Mouse (Mus musculus) erythroblast, embryonic 14.5 days (primary cell): ENCODE results near the gene Psmb1. TPM values are rescaled to one million over a fixed set of nuclear protein-coding genes. Genes with fewer than 3 reads are reported as not detected.
"Not testable (repeated sequence)": the region's sequence is repeated elsewhere in the genome, so short reads cannot be mapped to it uniquely, and the experiment has no call there.

Experiments
- H3K27me3 ChIP-seq: 2 replicates; pipeline ENCODE4 v1.6.1; 2012; ENCODE audit warnings: inconsistent platforms; ENCODE audit not compliant: control insufficient read depth
- H3K36me3 ChIP-seq: 2 replicates; pipeline ENCODE4 v1.6.1; 2012; ENCODE audit warnings: mild to moderate bottlenecking, inconsistent platforms; ENCODE audit not compliant: control insufficient read depth
- H3K4me1 ChIP-seq: 2 replicates; pipeline ENCODE4 v1.6.1; 2012; ENCODE audit warnings: inconsistent platforms; ENCODE audit not compliant: control insufficient read depth
- H3K4me3 ChIP-seq: replicated peaks from 2 replicates; pipeline ENCODE3; 2012; ENCODE audit warnings: moderate library complexity, mild to moderate bottlenecking, inconsistent platforms
- H3K9me3 ChIP-seq: 2 replicates; pipeline ENCODE4 v1.6.1; 2012; ENCODE audit warnings: low read length, inconsistent platforms, mixed read lengths; ENCODE audit not compliant: control insufficient read depth
- GATA1 ChIP-seq: IDR thresholded peaks from 2 replicates; pipeline ENCODE4 v1.6.1; 2012; ENCODE audit warnings: low read length, inconsistent platforms, mixed read lengths
- TAL1 ChIP-seq: IDR thresholded peaks from 3 replicates; pipeline ENCODE4 v1.6.1; 2012; ENCODE audit warnings: low read length, inconsistent platforms, mixed read lengths
- polyA plus RNA-seq: library from polyadenylated mRNA; stranded (reverse); fragments of >175 nt; gene quantifications from 2 replicates; pipeline ENCODE4 v1.2.3, GENCODE M21; 2012

Gene Psmb1
- polyA plus RNA-seq, result 1.9 and 3.3 TPM in 2 replicates

DNA sequence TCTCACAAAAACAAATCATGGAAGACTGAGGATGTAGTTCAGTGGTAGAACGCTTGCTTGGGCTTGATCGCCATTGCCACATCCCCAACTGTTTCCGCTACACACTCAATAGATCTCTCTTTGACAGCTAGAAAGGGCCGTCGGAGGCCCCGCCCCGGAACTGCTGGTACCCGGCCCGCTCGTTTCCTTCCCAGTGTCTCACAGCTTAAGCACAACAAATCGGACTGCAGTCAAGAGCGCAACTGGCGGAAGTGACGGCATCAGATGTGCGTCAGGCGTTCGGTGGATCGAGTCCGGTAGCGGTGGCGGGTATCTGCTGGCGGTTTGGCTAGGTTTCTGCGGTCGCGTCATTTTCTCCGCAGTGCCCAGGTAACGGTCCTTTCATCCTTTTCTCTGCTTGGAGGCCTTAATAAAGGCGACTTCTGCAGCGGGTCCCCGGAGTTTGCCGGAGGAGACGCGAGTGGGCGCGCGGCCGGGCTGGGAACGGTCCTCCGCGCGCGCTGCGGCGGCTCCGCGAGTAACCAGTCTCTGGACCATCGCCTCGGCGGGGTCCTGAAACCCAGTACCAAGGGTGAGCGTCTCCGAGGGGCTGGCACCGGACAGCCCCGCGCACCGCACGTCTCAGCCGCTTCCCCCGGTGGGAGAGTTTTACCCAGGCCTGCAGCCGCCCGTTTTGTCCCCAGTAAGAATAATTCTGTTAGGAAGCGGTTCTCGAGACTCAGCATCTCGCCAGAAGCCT is at the start of gene Psmb1, which contains the start of gene Tbp:
Gene Psmb1, minus strand, starts transcription at position 96 of the 739 bp plus-strand sequence.
Gene Tbp, plus strand, starts transcription at position 233 of the 739 bp plus-strand sequence.
- Histone ChIP-seq H3K4me3 (peak within 1 kb of the TSS; percentile 99), H3K27me3 (no peaks in the 10 kb centered on the region), H3K9me3 (no peaks in the 10 kb centered on the region), H3K4me1 (peaks cover 45% of the 10 kb centered on the region), H3K36me3 (peaks cover 43% of the 10 kb centered on the region)
- TF ChIP-seq TAL1 (no peak), GATA1 (no peak)

DNA sequence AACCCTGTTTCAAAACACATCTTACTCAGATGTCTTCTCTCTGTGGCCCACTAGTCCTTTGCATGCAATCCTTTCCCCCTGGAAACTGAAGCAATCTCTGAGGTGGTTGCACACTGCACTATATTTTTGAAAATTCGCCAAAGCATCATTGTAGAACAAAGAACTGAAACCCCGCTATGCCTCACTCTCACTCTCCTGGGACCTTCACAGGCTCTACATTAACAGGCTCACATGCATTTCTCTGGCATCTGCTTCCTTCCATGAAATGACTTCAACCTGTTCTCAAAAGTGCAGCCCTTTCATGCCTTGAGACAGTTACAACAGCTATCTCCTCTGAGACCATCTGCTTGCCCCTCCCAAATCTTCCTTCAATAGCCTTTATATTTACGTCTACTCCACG is 46.9 kb upstream of the Psmb1 start:
- TF ChIP-seq GATA1 (no peak), TAL1 (no peak)
- no peaks in the 10 kb centered on the region for H3K4me1 ChIP-seq
- H3K4me3 ChIP-seq, result no peak overlapping the region

DNA sequence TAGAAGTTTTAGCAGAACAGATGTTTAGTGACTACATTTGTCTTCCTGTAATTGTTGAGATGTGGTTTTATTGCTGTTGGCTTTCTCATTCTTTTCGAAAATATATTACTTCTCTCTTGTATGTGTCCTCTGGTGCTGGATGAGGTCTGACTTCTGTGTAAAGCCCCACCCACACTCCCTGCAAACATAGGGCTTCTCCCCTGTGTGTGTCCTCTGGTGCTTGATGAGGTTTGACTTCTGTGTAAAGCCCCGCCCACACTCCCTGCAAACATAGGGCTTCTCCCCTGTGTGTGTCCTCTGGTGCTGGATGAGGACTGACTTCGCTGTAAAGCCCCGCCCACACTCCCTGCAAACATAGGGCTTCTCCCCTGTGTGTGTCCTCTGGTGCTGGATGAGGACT is 44.3 kb upstream of the Psmb1 start:
- H3K27me3 ChIP-seq, H3K36me3 ChIP-seq, H3K4me1 ChIP-seq, H3K4me3 ChIP-seq, H3K9me3 ChIP-seq: not testable (repeated sequence)

More for the DNA sequence above, 46.9 kb upstream of the Psmb1 start:
- no peaks in the 10 kb centered on the region for H3K36me3 ChIP-seq
- peaks cover 2% of the 10 kb centered on the region for H3K9me3 ChIP-seq
- no peaks in the 10 kb centered on the region for H3K27me3 ChIP-seq

DNA sequence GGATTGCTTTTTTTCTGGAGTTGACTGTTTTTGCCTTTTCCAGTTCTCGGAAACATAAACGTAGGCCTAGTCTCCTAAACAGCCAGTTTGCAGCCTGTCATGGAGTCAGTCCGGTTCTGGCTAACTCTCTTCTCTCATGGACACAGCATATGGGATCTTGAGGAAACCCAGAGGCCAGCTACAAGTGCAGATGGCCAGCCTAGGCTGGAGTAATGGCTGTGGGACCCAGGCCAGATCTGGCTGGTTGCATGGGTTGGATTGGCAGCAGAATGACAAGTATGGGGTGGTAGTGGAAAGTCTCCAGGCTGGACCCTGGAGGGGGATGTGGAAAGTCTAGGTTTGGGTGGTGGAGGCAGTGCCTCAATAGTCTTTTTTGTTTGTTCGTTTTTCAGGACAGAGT is 40.8 kb upstream of the Psmb1 start:
- Histone ChIP-seq H3K27me3 (peaks cover 23% of the 10 kb centered on the region), H3K4me3 (no peak overlapping the region), H3K9me3 (peaks cover 5% of the 10 kb centered on the region), H3K36me3 (no peaks in the 10 kb centered on the region), H3K4me1 (no peaks in the 10 kb centered on the region)
- TF ChIP-seq GATA1, result no peak
- TF ChIP-seq TAL1, result no peak

DNA sequence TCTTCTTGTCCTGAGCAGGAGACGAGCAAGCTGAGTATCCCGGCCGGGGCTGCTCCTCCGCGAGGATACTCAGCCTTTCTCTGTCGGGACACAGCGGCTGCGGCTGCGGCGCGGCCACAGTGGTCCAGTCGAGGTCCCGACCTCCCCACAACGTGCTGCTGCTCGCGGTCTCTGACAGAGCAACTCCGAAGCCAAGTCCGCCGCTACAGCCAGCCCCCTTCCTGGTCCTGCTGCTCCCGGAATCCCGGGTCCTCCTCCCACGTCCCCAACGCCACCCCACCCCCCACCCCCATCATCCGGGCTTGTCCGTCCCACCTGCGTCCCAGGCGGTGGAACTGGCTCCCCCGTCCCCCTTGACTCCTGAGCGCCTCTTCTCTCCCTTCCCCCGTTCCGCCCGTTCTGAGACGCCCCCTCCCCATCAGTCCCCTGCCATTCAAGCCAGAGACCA is 36.9 kb upstream of the Psmb1 start:
- no peak overlapping the region for H3K4me3 ChIP-seq
- H3K4me1 ChIP-seq, result no peaks in the 10 kb centered on the region
- TF ChIP-seq TAL1, result no peak
- no peak for TF ChIP-seq GATA1
- no peaks in the 10 kb centered on the region for H3K36me3 ChIP-seq
- H3K27me3 ChIP-seq, result peaks cover 27% of the 10 kb centered on the region
- peaks cover 4% of the 10 kb centered on the region; the same call in 1 of the 2 replicates for H3K9me3 ChIP-seq

DNA sequence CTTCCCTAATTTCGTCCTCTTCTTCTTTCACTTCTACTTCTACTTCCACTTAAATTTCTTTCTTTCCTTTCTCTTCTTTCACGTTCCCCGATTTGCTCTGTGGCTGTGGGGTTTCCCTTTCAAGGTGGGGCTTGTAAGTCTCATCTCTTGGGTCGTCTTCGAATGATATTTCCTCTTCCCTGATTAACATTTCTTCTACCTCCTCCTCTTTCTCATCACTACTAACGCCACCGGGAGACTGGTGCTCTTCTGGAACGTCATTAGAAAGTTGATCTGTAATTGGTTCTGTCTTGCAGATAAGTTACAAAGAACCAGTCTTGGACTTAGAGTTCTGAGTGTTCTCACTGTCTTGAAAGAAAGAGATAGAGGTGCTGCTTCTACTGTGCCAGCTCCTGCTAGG is 36.4 kb upstream of the Psmb1 start:
- no peaks in the 10 kb centered on the region for H3K4me1 ChIP-seq
- peaks cover 4% of the 10 kb centered on the region; the same call in 1 of the 2 replicates for H3K9me3 ChIP-seq
- TF ChIP-seq GATA1 (no peak), TAL1 (no peak)
- peaks cover 27% of the 10 kb centered on the region for H3K27me3 ChIP-seq
- H3K4me3 ChIP-seq, result no peak overlapping the region
- no peaks in the 10 kb centered on the region for H3K36me3 ChIP-seq

DNA sequence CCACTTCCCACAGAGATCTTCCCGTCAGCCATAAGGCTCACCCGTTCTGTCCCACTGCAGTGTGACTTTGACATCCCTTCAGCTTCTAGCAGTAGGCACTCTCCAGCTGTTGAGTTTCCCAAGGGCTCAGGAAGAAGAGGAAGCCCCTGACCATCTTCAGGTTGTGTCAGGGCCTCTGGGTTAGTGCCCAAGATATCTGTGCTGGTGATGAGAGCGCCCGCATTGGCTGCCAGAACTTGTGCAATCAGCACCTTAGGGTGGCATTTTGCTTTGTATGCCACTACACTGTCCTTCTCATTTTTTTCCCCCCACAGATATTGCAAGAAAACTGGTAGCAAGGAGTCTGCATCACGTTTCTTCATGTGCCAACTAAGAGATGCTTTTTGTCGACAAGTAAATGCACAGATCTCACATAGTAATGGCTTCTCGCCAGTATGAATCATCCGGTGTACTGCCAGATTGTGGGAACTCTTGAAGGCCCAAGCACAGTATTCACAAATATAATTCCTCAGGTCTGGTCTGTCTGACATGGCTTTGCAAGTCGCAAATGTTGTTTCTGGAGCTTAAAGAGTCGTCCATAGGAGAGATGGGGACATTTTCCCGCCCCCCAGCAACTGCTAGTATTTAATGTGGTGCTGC is 35.7 kb upstream of the Psmb1 start:
- no peak for TF ChIP-seq TAL1
- TF ChIP-seq GATA1, result no peak
- H3K4me3 ChIP-seq, result no peak overlapping the region
- peaks cover 27% of the 10 kb centered on the region for H3K27me3 ChIP-seq
- H3K9me3 ChIP-seq, result peaks cover 4% of the 10 kb centered on the region; the same call in 1 of the 2 replicates
- no peaks in the 10 kb centered on the region for H3K36me3 ChIP-seq
- H3K4me1 ChIP-seq, result no peaks in the 10 kb centered on the region

DNA sequence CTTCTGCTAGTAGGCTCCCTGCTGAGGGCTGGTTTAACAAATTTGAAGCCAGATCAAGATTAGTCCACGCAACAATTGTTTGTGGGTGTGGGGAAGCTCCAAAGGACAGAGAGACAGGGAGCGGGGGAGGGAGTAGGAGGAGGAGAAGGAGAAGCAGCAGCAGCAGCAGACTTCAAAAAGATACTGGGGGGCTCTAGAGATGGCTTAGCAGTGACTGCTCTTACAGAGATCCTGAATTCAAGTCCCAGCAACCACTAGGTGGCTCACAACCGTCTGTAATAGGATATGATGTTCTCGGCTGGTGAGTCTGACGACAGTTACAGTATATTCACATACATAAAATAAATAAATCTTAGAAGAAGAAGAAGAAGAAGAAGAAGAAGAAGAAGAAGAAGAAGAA is 30.6 kb upstream of the Psmb1 start:
- H3K27me3 ChIP-seq, result peaks cover 3% of the 10 kb centered on the region
- peaks cover 24% of the 10 kb centered on the region for H3K4me1 ChIP-seq
- no peaks in the 10 kb centered on the region; the same call in 1 of the 2 replicates for H3K9me3 ChIP-seq
- TF ChIP-seq TAL1 (no peak), GATA1 (no peak)
- H3K4me3 ChIP-seq, result no peak overlapping the region
- H3K36me3 ChIP-seq, result peaks cover 6% of the 10 kb centered on the region

DNA sequence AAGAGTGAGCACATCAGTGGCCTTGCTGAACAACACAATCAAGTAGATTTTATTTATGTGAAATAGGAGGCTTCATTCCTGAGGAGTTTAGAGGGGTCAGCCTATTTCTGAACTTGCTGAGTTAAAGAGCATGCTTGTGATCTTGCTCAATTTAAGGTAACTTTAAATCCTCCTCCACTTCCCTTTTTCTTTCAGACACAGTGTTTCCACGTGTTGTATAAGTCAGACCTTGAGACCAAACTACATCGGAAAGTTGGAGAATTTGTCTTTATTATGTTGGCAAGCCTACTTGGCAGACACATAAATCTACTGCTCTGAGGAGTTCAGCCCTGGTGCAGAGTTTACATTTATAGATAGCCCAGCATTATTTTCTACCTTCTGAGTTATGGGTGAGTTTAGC is 29.3 kb upstream of the Psmb1 start:
- Histone ChIP-seq H3K4me1 (peaks cover 24% of the 10 kb centered on the region), H3K4me3 (no peak overlapping the region), H3K36me3 (peaks cover 18% of the 10 kb centered on the region), H3K9me3 (no peaks in the 10 kb centered on the region; the same call in 1 of the 2 replicates), H3K27me3 (no peaks in the 10 kb centered on the region)
- TF ChIP-seq GATA1 (no peak), TAL1 (no peak)

DNA sequence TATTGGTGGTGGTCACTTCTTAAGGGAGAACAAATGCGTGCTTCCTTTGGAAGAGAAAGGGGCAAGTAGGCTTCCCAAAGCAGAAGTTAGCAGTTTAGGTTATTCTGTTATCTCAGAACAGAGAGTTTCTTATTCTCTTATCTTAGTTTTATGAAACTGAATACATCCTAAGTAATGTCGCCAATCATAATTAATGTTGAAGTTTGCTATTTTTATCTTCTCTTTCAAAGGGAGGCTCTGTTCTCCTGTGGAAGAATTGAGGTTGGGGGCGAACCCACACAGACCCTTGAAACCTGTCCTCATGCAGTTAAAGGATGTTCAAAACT is 28.2 kb upstream of the Psmb1 start:
- H3K9me3 ChIP-seq, result no peaks in the 10 kb centered on the region
- H3K4me1 ChIP-seq, result peaks cover 24% of the 10 kb centered on the region
- no peaks in the 10 kb centered on the region for H3K27me3 ChIP-seq
- no peak for TF ChIP-seq TAL1
- no peak for TF ChIP-seq GATA1
- H3K36me3 ChIP-seq, result peaks cover 29% of the 10 kb centered on the region
- peak overlapping the region; percentile 91 for H3K4me3 ChIP-seq
